Mouse (Mus musculus) cortical plate, adult 2 months (tissue): Measurements from ENCODE around the gene Bricd5. TPM values are rescaled to one million over a fixed set of nuclear protein-coding genes. Genes with fewer than 3 reads are reported as not detected.

Source experiments
- H3K27ac ChIP-seq: fragments of 200-500 bp; 2 replicates; pipeline ENCODE4 v1.5.1; 2012; ENCODE audit warnings: low read length, control low read depth, inconsistent platforms; ENCODE audit not compliant: insufficient read depth
- H3K4me1 ChIP-seq: fragments of 200-500 bp; 2 replicates; pipeline ENCODE4 v1.6.1; 2011; ENCODE audit warnings: low read length; ENCODE audit not compliant: control insufficient read depth, insufficient read depth
- H3K4me3 ChIP-seq: fragments of 200-500 bp; 2 replicates; pipeline ENCODE4 v1.5.1; 2011; ENCODE audit warnings: mild to moderate bottlenecking, low read length, control low read depth; ENCODE audit not compliant: insufficient read depth
- CTCF ChIP-seq: fragments of 200-500 bp; IDR thresholded peaks from 2 replicates; pipeline ENCODE4 v1.5.1; 2011; ENCODE audit warnings: mild to moderate bottlenecking, control low read depth, low read length; ENCODE audit not compliant: insufficient read depth; ENCODE audit errors: extremely low read depth
- POLR2A ChIP-seq: fragments of 200-500 bp; IDR thresholded peaks from 2 replicates; pipeline ENCODE4 v1.6.1; 2011; ENCODE audit warnings: mild to moderate bottlenecking, low read length, control low read depth; ENCODE audit not compliant: insufficient read depth; ENCODE audit errors: extremely low read depth
- polyA plus RNA-seq: library from polyadenylated mRNA; depleted of rRNA; stranded (reverse); fragments of >200 nt; gene quantifications from 2 replicates; pipeline ENCODE4 v1.2.3, GENCODE M21; 2012; rRNA removed

The Bricd5 gene
- polyA plus RNA-seq, 1 experiment: 1.4 TPM

DNA sequence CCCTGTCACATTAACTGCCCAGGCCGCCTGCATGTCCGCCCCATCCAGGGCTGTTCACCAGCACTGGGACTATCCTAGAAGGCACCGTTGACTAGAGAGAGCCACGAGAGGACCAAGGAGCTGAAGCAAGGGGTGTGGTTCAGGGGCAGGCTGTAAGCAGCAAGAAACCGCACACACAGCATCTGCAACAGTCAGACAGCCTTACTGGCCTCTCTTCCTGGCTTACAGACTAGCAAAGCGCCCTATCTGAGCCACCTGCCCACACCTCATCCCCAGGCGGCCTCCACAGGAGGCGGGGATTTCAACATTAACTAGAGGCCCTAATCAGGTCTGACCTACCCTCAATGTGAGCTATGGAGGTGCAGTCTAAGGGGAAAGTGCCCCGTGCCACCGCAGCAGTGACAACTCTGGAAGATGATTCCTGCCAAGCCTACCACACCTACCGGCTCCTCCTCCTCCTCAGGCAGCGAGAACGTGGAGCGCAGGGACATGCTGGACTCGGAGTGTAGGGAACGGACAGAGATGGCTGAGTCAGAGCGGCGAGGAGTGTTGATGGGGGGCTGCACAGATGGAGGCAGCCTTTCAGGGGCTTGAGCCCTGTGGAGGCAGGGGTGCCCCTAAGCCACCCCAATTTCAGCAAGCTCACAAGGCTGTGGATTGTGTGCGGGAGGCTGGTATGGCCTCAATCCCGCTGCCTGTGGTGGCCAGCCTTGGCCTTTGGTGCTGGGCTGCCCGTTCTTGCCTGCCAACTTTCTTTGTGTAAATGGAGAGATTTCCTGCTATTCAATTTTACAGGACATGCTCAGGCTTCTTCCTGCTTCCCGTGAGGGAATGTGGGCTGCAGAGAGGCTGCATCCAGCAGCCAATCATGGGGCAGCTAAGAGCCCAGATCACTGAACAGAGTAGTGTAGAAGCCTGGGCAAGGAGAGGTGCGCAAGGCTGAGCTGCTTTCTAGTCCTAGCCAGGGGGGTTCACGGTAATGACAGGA, 40.9 kb downstream of the Bricd5 start:
- H3K4me1 ChIP-seq: 0 out of 2 replicates have a peak, but pooled peaks cover 2% of the 10 kb centered on the region
- H3K4me3 ChIP-seq: no peak overlapping the region
- H3K27ac ChIP-seq: no peak overlapping the region
- no peak for TF ChIP-seq POLR2A
- no peak for TF ChIP-seq CTCF

DNA sequence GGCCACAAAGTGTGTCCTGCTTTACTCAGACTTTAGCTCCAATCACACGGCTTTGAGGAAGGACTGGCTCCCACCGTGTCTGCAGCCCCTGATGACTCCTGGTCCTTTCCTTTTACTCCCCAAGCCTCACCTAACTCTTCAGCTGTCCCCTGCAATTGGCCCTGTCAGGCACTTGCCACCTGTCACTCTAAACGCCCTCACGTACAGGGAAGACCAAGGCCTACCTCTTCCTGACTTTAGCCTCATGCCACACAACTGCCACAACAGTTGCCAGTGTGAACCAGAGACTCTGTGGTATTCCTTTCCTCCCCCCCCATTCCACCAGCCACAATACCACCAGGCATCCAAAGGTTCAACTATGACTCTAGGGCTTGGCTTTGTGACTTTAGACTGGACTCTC, 46.8 kb downstream of the Bricd5 start:
- no peaks in the 10 kb centered on the region for H3K4me1 ChIP-seq
- TF ChIP-seq CTCF (no peak), POLR2A (no peak)
- no peak overlapping the region for H3K27ac ChIP-seq
- no peak overlapping the region for H3K4me3 ChIP-seq

DNA sequence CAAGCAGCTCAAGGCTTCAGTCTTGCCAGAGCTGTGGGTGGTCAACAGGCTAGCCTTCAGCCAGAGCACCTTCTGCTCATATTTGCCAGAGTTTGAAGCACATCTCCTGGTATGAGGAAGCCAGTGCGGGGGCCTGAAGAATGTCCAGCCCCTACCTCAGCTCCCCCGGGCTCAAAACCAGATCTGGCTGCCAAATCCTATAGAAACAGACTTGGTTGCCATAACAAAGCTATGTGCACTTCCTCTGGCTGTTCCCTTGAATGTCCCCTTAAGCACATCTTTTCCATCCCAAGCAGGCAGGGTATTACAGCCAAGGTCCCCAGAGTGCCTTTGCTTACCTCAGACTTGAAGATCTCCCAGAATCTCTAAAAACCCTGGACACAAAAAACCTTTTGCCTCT, 51.0 kb downstream of the Bricd5 start:
- peaks cover 5% of the 10 kb centered on the region for H3K4me1 ChIP-seq
- TF ChIP-seq CTCF (no peak), POLR2A (no peak)

More for the DNA sequence above, 51.0 kb downstream of the Bricd5 start:
- H3K4me3 ChIP-seq: no peak overlapping the region
- no peak overlapping the region for H3K27ac ChIP-seq

Other genes starting within 250 kb of the Bricd5 start
- gene Ccnf, start 222.4 kb upstream of the Bricd5 start, polyA plus RNA-seq: 4.4 and 4.8 TPM in 2 replicates
- 0.86 and 1.3 TPM in 2 replicates for gene Abca17, start 122.8 kb upstream of the Bricd5 start, polyA plus RNA-seq
- 52.2 and 52.7 TPM in 2 replicates for gene Abca3, start 121.9 kb upstream of the Bricd5 start, polyA plus RNA-seq
- gene Rnps1, start 59.3 kb upstream of the Bricd5 start, polyA plus RNA-seq: 264 and 280 TPM in 2 replicates
- 55.4 and 55.9 TPM in 2 replicates for gene Eci1, start 47.2 kb upstream of the Bricd5 start, polyA plus RNA-seq
- gene Dnase1l2, start 30.8 kb upstream of the Bricd5 start, polyA plus RNA-seq: 19.0 and 20.7 TPM in 2 replicates
- gene E4f1, start 3.6 kb upstream of the Bricd5 start, polyA plus RNA-seq: 77.3 and 79.2 TPM in 2 replicates
- 97.1 and 99.3 TPM in 2 replicates for gene Pgp, start 3.5 kb upstream of the Bricd5 start, polyA plus RNA-seq
- gene Mlst8, start 5.2 kb downstream of the Bricd5 start, polyA plus RNA-seq: 37.0 and 39.1 TPM in 2 replicates
- gene Caskin1, start 14.7 kb downstream of the Bricd5 start, polyA plus RNA-seq: 106 and 109 TPM in 2 replicates
- 176 and 187 TPM in 2 replicates for gene Traf7, start 54.1 kb downstream of the Bricd5 start, polyA plus RNA-seq
- 97.3 and 102 TPM in 2 replicates for gene Rab26, start 60.3 kb downstream of the Bricd5 start, polyA plus RNA-seq
- 82.0 and 91.8 TPM in 2 replicates for gene Pkd1, start 76.0 kb downstream of the Bricd5 start, polyA plus RNA-seq
- 163 and 192 TPM in 2 replicates for gene Tsc2, start 158.7 kb downstream of the Bricd5 start, polyA plus RNA-seq
- 9.7 and 10.8 TPM in 2 replicates for gene Nthl1, start 158.8 kb downstream of the Bricd5 start, polyA plus RNA-seq
- 68.2 and 69.0 TPM in 2 replicates for gene Slc9a3r2, start 176.4 kb downstream of the Bricd5 start, polyA plus RNA-seq
- 0.34 and 0.50 TPM in 2 replicates for gene Npw, start 184.6 kb downstream of the Bricd5 start, polyA plus RNA-seq
- 53.5 and 53.6 TPM in 2 replicates for gene Zfp598, start 195.8 kb downstream of the Bricd5 start, polyA plus RNA-seq
- gene Syngr3, start 216.1 kb downstream of the Bricd5 start, polyA plus RNA-seq: 177 and 184 TPM in 2 replicates
- 21.1 and 21.5 TPM in 2 replicates for gene Gfer, start 222.3 kb downstream of the Bricd5 start, polyA plus RNA-seq
- gene Noxo1, start 222.3 kb downstream of the Bricd5 start, polyA plus RNA-seq: 5.2 and 6.4 TPM in 2 replicates
- 53.0 and 53.7 TPM in 2 replicates for gene Tbl3, start 233.8 kb downstream of the Bricd5 start, polyA plus RNA-seq
- gene Rnf151, start 244.2 kb downstream of the Bricd5 start, polyA plus RNA-seq: 0.32 and 0.33 TPM in 2 replicates
- gene Rps2, start 244.2 kb downstream of the Bricd5 start, polyA plus RNA-seq: 980 and 1,011 TPM in 2 replicates